Mouse (Mus musculus) stomach, postnatal 0 days (tissue): ENCODE measurements at regions not wholly inside any gene's neighbourhood (a gene's known extent, or its start where the extent isn't known, plus 50 kb on each side); places are given as distances from the start of the nearest gene placed in this dataset.

ENCODE experiments used
- CTCF ChIP-seq: IDR thresholded peaks from 2 replicates; pipeline ENCODE4 v1.5.1; 2016; ENCODE audit warnings: antibody characterized with exemption, low read depth, mild to moderate bottlenecking, moderate library complexity
- EP300 ChIP-seq: optimal IDR thresholded peaks from 2 replicates; pipeline ENCODE3; 2016; ENCODE audit warnings: antibody characterized with exemption

DNA sequence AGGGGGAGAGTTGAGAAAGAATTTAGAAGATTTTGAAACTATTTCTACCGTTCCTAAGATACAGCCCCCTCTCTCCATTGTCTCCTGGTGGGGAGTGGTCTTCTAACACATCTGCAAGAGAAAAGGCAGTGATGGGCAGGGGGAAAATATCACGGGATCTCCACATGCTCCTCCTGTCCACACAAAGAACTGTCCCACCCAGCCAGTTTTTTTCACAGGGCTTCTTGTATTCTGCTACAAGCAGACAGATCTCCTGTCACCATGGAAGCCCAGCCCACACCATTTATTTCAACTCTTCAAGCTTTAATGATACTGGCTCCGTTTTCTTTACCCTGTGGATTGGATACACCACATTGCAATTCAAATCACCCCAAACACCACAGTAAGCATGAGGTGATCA, 113.5 kb upstream of the Ntm start:
- TF ChIP-seq CTCF (no peak), EP300 (no peak)
